ENCODE assay signal across 23 mouse cellular contexts in genomic region chr9:40466782-40467181, GRCm38 (mm10).
DNase-seq lines count a peak whose midpoint lies in the region; ATAC-seq and TF ChIP-seq lines count a peak whose summit lies in the region.
"Had no signal": no experiment of that assay in that cellular context is flagged by ENCODE, and none has a peak within 500 bp of the region (broad histone marks: within the 10 kb centered on the region; RNA-seq: fewer than 3 reads in every experiment).

No protein-coding gene starts in this region.

- no peak overlapping the region for H3K4me3 ChIP-seq in lung, embryonic 15.5 days
- H3K4me3 ChIP-seq in kidney, embryonic 16.5 days (ENCODE audit: low read length), result no peak overlapping the region
- H3K4me3 ChIP-seq in small intestine, adult 2 months (ENCODE audit: low read depth, low read length), result no peak overlapping the region
- H3K4me3 ChIP-seq in midbrain, embryonic 15.5 days, result no peak overlapping the region
- no peak overlapping the region for H3K4me3 ChIP-seq in midbrain, postnatal 0 days (ENCODE audit: low read depth, low read length)
- H3K4me3 ChIP-seq: heart, embryonic 12.5 days; hindbrain, embryonic 13.5 days; limb, embryonic 12.5 days; liver, embryonic 12.5 days; midbrain, embryonic 12.5 days; neural tube, embryonic 13.5 days had no signal

- peak overlapping the region; percentile 23; the same call in 1 of the 2 replicates for H3K27ac ChIP-seq in lung, embryonic 15.5 days
- H3K27ac ChIP-seq in kidney, embryonic 16.5 days (ENCODE audit: low read length), result peak overlapping the region; percentile 88
- peak overlapping the region; percentile 96 for H3K27ac ChIP-seq in small intestine, adult 2 months (ENCODE audit: insufficient read depth, low read depth, low read length)
- H3K27ac ChIP-seq in midbrain, embryonic 15.5 days, result no peak overlapping the region
- H3K27ac ChIP-seq in midbrain, postnatal 0 days (ENCODE audit: low read depth, low read length), result no peak overlapping the region
- H3K27ac ChIP-seq: hindbrain, embryonic 13.5 days; limb, embryonic 12.5 days; liver, embryonic 12.5 days; midbrain, embryonic 12.5 days; neural tube, embryonic 13.5 days had no signal

- ATAC-seq in lung, embryonic 15.5 days (ENCODE audit: borderline replicate concordance, extremely low read depth, low FRiP score, low TSS enrichment), result no peak
- ATAC-seq in kidney, embryonic 16.5 days (ENCODE audit: low FRiP score, low TSS enrichment), result peak; percentile 79
- ATAC-seq in midbrain, embryonic 15.5 days (replicated peaks), result no peak
- no peak for ATAC-seq in midbrain, postnatal 0 days (ENCODE audit: low FRiP score)
- ATAC-seq: activated CD4-positive, CD25-positive, alpha-beta regulatory T cell, adult 4 months; forebrain, postnatal 0 days; inflammation-experienced regulatory T-cells, adult 6 months; liver, embryonic 12.5 days had no signal

- H3K36me3 ChIP-seq in lung, embryonic 15.5 days, result no peaks in the 10 kb centered on the region
- H3K36me3 ChIP-seq in kidney, embryonic 16.5 days (ENCODE audit: insufficient read depth, low read length), result no peaks in the 10 kb centered on the region
- no peaks in the 10 kb centered on the region for H3K36me3 ChIP-seq in small intestine, adult 2 months (ENCODE audit: control insufficient read depth, insufficient read depth, low read length)
- H3K36me3 ChIP-seq in midbrain, embryonic 15.5 days (replicated peaks), result no peaks in the 10 kb centered on the region
- no peaks in the 10 kb centered on the region for H3K36me3 ChIP-seq in midbrain, postnatal 0 days (ENCODE audit: insufficient read depth, low read length)
- H3K36me3 ChIP-seq: G1E; heart, embryonic 12.5 days; hindbrain, embryonic 13.5 days; limb, embryonic 12.5 days; liver, embryonic 12.5 days; midbrain, embryonic 12.5 days; neural tube, embryonic 13.5 days had no signal

- H3K9ac ChIP-seq in lung, embryonic 15.5 days, result no peak overlapping the region
- no peak overlapping the region for H3K9ac ChIP-seq in kidney, embryonic 16.5 days (replicated peaks; ENCODE audit: low read length)
- no peak overlapping the region for H3K9ac ChIP-seq in midbrain, embryonic 15.5 days
- no peak overlapping the region for H3K9ac ChIP-seq in midbrain, postnatal 0 days (replicated peaks; ENCODE audit: low read length, poor library complexity, severe bottlenecking)
- H3K9ac ChIP-seq: forebrain, postnatal 0 days; heart, embryonic 12.5 days; hindbrain, embryonic 13.5 days; limb, embryonic 12.5 days; liver, embryonic 12.5 days; lung, embryonic 14.5 days; midbrain, embryonic 12.5 days; neural tube, embryonic 13.5 days had no signal

- no peak overlapping the region for H3K4me2 ChIP-seq in lung, embryonic 15.5 days
- H3K4me2 ChIP-seq in kidney, embryonic 16.5 days (replicated peaks; ENCODE audit: low read depth, low read length), result no peak overlapping the region
- no peak overlapping the region for H3K4me2 ChIP-seq in midbrain, embryonic 15.5 days
- no peak overlapping the region for H3K4me2 ChIP-seq in midbrain, postnatal 0 days (ENCODE audit: low read depth, low read length, poor library complexity, severe bottlenecking)
- H3K4me2 ChIP-seq: heart, embryonic 12.5 days; hindbrain, embryonic 13.5 days; limb, embryonic 12.5 days; liver, embryonic 12.5 days; lung, embryonic 14.5 days; midbrain, embryonic 12.5 days; neural tube, embryonic 13.5 days had no signal

- no peaks in the 10 kb centered on the region for H3K9me3 ChIP-seq in lung, embryonic 15.5 days
- no peaks in the 10 kb centered on the region for H3K9me3 ChIP-seq in kidney, embryonic 16.5 days (ENCODE audit: low read length)
- no peaks in the 10 kb centered on the region for H3K9me3 ChIP-seq in midbrain, embryonic 15.5 days
- no peaks in the 10 kb centered on the region for H3K9me3 ChIP-seq in midbrain, postnatal 0 days (ENCODE audit: low read length)
- H3K9me3 ChIP-seq: G1E; heart, embryonic 12.5 days; hindbrain, embryonic 13.5 days; liver, embryonic 12.5 days; midbrain, embryonic 12.5 days; neural tube, embryonic 13.5 days had no signal

- TF ChIP-seq CTCF in small intestine, adult 2 months (IDR thresholded peaks at IDR 0.05; ENCODE audit: extremely low read depth, insufficient read length, insufficient replicate concordance, low read depth, low read length), result no peak
- no peak for TF ChIP-seq CTCF in midbrain, postnatal 0 days (IDR thresholded peaks at IDR 0.05)

- no peak for DNase-seq in lung, adult 18-20 months
- no peak for DNase-seq in adrenal gland, adult 8-10 months
- DNase-seq in midbrain, postnatal 0 days (ENCODE audit: low spot score), result no peak
- DNase-seq: adrenal gland, postnatal 25 days; cerebellum, adult 11 months; cerebellum, postnatal 14 days; embryo, embryonic 11 days; forebrain, postnatal 0 days; lung, embryonic 14.5 days; right cerebral cortex, adult 18-20 months had no signal

- peaks cover 6% of the 10 kb centered on the region; the same call in 1 of the 2 replicates for H3K4me1 ChIP-seq in lung, embryonic 15.5 days
- H3K4me1 ChIP-seq in kidney, embryonic 16.5 days (ENCODE audit: insufficient read depth, low read length), result peaks cover 10% of the 10 kb centered on the region; the same call in 1 of the 2 replicates
- H3K4me1 ChIP-seq in small intestine, adult 2 months (ENCODE audit: control insufficient read depth, insufficient read depth, insufficient read length, low read length), result peaks cover 16% of the 10 kb centered on the region; the same call in 1 of the 2 replicates
- no peaks in the 10 kb centered on the region for H3K4me1 ChIP-seq in midbrain, embryonic 15.5 days
- no peaks in the 10 kb centered on the region for H3K4me1 ChIP-seq in midbrain, postnatal 0 days (ENCODE audit: insufficient read depth, low read length)
- H3K4me1 ChIP-seq: limb, embryonic 12.5 days; liver, embryonic 12.5 days; midbrain, embryonic 12.5 days had no signal

- H3K27me3 ChIP-seq in lung, embryonic 15.5 days, result no peaks in the 10 kb centered on the region
- no peaks in the 10 kb centered on the region for H3K27me3 ChIP-seq in kidney, embryonic 16.5 days (ENCODE audit: insufficient read depth, low read length)
- H3K27me3 ChIP-seq in small intestine, adult 2 months (ENCODE audit: control insufficient read depth, insufficient read depth, low read length), result no peaks in the 10 kb centered on the region
- no peaks in the 10 kb centered on the region for H3K27me3 ChIP-seq in midbrain, embryonic 15.5 days (replicated peaks)
- H3K27me3 ChIP-seq in midbrain, postnatal 0 days (ENCODE audit: insufficient read depth, low read length), result no peaks in the 10 kb centered on the region
- H3K27me3 ChIP-seq: limb, embryonic 12.5 days; liver, embryonic 12.5 days; midbrain, embryonic 12.5 days; neural tube, embryonic 13.5 days had no signal

- no peak for TF ChIP-seq POLR2A in small intestine, adult 2 months (IDR thresholded peaks at IDR 0.05; ENCODE audit: low read depth, low read length)

- WGBS in lung, embryonic 15.5 days, result 33% methylated on average over 7 of the region's 7 CpGs
- WGBS in kidney, embryonic 16.5 days, result 33% methylated on average over 7 of the region's 7 CpGs
- 19% methylated on average over 7 of the region's 7 CpGs for WGBS in small intestine, adult 2 months
- WGBS in midbrain, embryonic 15.5 days, result 72% methylated on average over 7 of the region's 7 CpGs
- 72% methylated on average over 7 of the region's 7 CpGs for WGBS in midbrain, postnatal 0 days

Comparison
In these comparisons a context has a peak if more than half of its experiments do, and no peak if none do; other contexts are left out.
1. H3K27ac ChIP-seq: peak in lung, embryonic 15.5 days (single experiment), kidney, embryonic 16.5 days (single experiment) and small intestine, adult 2 months (single experiment); none in midbrain, embryonic 15.5 days (single experiment) and midbrain, postnatal 0 days (single experiment).